Mouse (Mus musculus) MEL (cell line): Measurements from ENCODE around the gene Dnah3. TPM values are rescaled to one million over a fixed set of nuclear protein-coding genes. Genes with fewer than 3 reads are reported as not detected.

Experiments
- DNase-seq: peaks from one replicate; pipeline ENCODE4 v3.0.0; 2011; ENCODE audit warnings: low read depth, low spot score
- H3K27ac ChIP-seq: 2 replicates; pipeline ENCODE4 v1.5.1; 2012; ENCODE audit warnings: low read depth, mild to moderate bottlenecking, control low read depth, low read length, moderate library complexity; ENCODE audit not compliant: control insufficient read depth
- H3K27me3 ChIP-seq, 2 experiments: fragments of 150-350 bp in 1 of 2; sonication (generic) in 1 of 2; 2 replicates each; pipeline ENCODE4 v1.6.1; 2012; ENCODE audit warnings: low read length in 2 of 2, mild to moderate bottlenecking in 2 of 2, improper control_type of control experiment in 1 of 2, moderate library complexity in 1 of 2; ENCODE audit not compliant: insufficient read depth in 2 of 2, control insufficient read depth in 1 of 2
- H3K36me3 ChIP-seq, 2 experiments: 2 replicates each; pipeline ENCODE4 v1.6.1; 2012 to 2014; ENCODE audit warnings: low read length in 2 of 2, improper control_type of control experiment in 1 of 2, inconsistent platforms in 1 of 2, mild to moderate bottlenecking in 1 of 2; ENCODE audit not compliant: insufficient read depth in 2 of 2, control insufficient read depth in 1 of 2
- H3K4me1 ChIP-seq, 2 experiments: fragments of 150-350 bp in 1 of 2; sonication (generic) in 1 of 2; 2 replicates each; pipeline ENCODE4 v1.6.1; 2012; ENCODE audit warnings: low read length in 2 of 2, improper control_type of control experiment in 1 of 2, mild to moderate bottlenecking in 1 of 2; ENCODE audit not compliant: insufficient read depth in 2 of 2, control insufficient read depth in 1 of 2
- H3K4me3 ChIP-seq, 2 experiments: fragments of 150-350 bp in 1 of 2; sonication (generic) in 1 of 2; 2 replicates each; pipeline ENCODE4 v1.5.1; 2012; ENCODE audit warnings: low read depth in 2 of 2, low read length in 2 of 2, mild to moderate bottlenecking in 2 of 2, moderate library complexity in 2 of 2, control low read depth in 1 of 2, improper control_type of control experiment in 1 of 2; ENCODE audit not compliant: control insufficient read depth in 1 of 2, insufficient read depth in 1 of 2
- H3K79me2 ChIP-seq: 2 replicates; pipeline ENCODE4 v1.6.1; 2012; ENCODE audit warnings: mild to moderate bottlenecking, low read length, moderate library complexity; ENCODE audit not compliant: control insufficient read depth, poor library complexity, insufficient read depth
- H3K9ac ChIP-seq: 2 replicates; pipeline ENCODE4 v1.6.1; 2012; ENCODE audit warnings: low read depth, mild to moderate bottlenecking, control low read depth, low read length, moderate library complexity; ENCODE audit not compliant: control insufficient read depth, poor library complexity, severe bottlenecking
- H3K9me3 ChIP-seq: fragments of 150-350 bp; sonication (generic); replicated peaks from 2 replicates; pipeline ENCODE4 v1.6.1; 2012; ENCODE audit warnings: mild to moderate bottlenecking, low read length, improper control_type of control experiment, moderate library complexity; ENCODE audit not compliant: insufficient read depth
- BHLHE40 ChIP-seq: IDR thresholded peaks from 2 replicates; pipeline ENCODE4 v1.6.1; 2012; ENCODE audit warnings: low read depth, mild to moderate bottlenecking, inconsistent platforms, low read length, improper control_type of control experiment, borderline replicate concordance
- CTCF ChIP-seq, 3 experiments: IDR thresholded peaks in 2 of 3; conservative IDR thresholded peaks in 1 of 3; 2 replicates each; pipeline ENCODE4 v1.5.1; 2011 to 2012; ENCODE audit warnings: low read length in 3 of 3, low read depth in 2 of 3, mild to moderate bottlenecking in 2 of 3, improper control_type of control experiment in 1 of 3, inconsistent platforms in 1 of 3, mixed read lengths in 1 of 3, moderate library complexity in 1 of 3; ENCODE audit not compliant: control insufficient read depth in 1 of 3, insufficient read depth in 1 of 3, poor library complexity in 1 of 3, severe bottlenecking in 1 of 3
- E2F4 ChIP-seq: IDR thresholded peaks from 2 replicates; pipeline ENCODE4 v1.6.1; 2011; ENCODE audit warnings: low read depth, low read length, improper control_type of control experiment, borderline replicate concordance
- ELF1 ChIP-seq: IDR thresholded peaks from 2 replicates; pipeline ENCODE4 v1.6.1; 2014; ENCODE audit warnings: low read depth, mild to moderate bottlenecking, inconsistent platforms, low read length, improper control_type of control experiment, moderate library complexity
- EP300 ChIP-seq, 2 experiments: IDR thresholded peaks; 2 replicates each; pipeline ENCODE4 v1.6.1; 2011; ENCODE audit warnings: improper control_type of control experiment in 2 of 2, low read length in 2 of 2, low read depth in 1 of 2, mild to moderate bottlenecking in 1 of 2
- MAFK ChIP-seq: IDR thresholded peaks from 2 replicates; pipeline ENCODE4 v1.6.1; 2011; ENCODE audit warnings: low read depth, mild to moderate bottlenecking, low read length, improper control_type of control experiment, borderline replicate concordance
- MAX ChIP-seq: IDR thresholded peaks from 2 replicates; pipeline ENCODE4 v1.6.1; 2011; ENCODE audit warnings: low read length, improper control_type of control experiment
- MXI1 ChIP-seq: IDR thresholded peaks from 2 replicates; pipeline ENCODE4 v1.6.1; 2011; ENCODE audit warnings: mild to moderate bottlenecking, low read depth, low read length, improper control_type of control experiment
- MYC ChIP-seq: IDR thresholded peaks from 2 replicates; pipeline ENCODE4 v1.6.1; 2011; ENCODE audit warnings: low read depth, mild to moderate bottlenecking, low read length, improper control_type of control experiment, moderate library complexity
- NELFE ChIP-seq: IDR thresholded peaks from 2 replicates; pipeline ENCODE4 v1.6.1; 2011; ENCODE audit warnings: low read depth, low read length, improper control_type of control experiment
- NRF1 ChIP-seq: IDR thresholded peaks from 2 replicates; pipeline ENCODE4 v1.6.1; 2014; ENCODE audit warnings: low read depth, mild to moderate bottlenecking, inconsistent platforms, low read length, improper control_type of control experiment, moderate library complexity; ENCODE audit not compliant: poor library complexity, insufficient read depth, severe bottlenecking
- POLR2AphosphoS5 ChIP-seq: IDR thresholded peaks from 2 replicates; pipeline ENCODE4 v1.6.1; 2012; ENCODE audit warnings: low read depth, borderline replicate concordance, mild to moderate bottlenecking, inconsistent platforms, low read length, moderate library complexity, mixed read lengths
- RAD21 ChIP-seq: IDR thresholded peaks from 2 replicates; pipeline ENCODE4 v1.6.1; 2011; ENCODE audit warnings: mild to moderate bottlenecking, low read depth, low read length, improper control_type of control experiment
- RCOR1 ChIP-seq: IDR thresholded peaks from 2 replicates; pipeline ENCODE4 v1.6.1; 2012; ENCODE audit warnings: low read depth, mild to moderate bottlenecking, inconsistent platforms, low read length, improper control_type of control experiment
- SMC3 ChIP-seq: IDR thresholded peaks from 2 replicates; pipeline ENCODE4 v1.6.1; 2011; ENCODE audit warnings: low read depth, low read length, improper control_type of control experiment
- TAL1 ChIP-seq: IDR thresholded peaks from 2 replicates; pipeline ENCODE4 v1.6.1; 2012; ENCODE audit warnings: mild to moderate bottlenecking, inconsistent platforms, low read length, moderate library complexity, mixed read lengths
- UBTF ChIP-seq: IDR thresholded peaks from 2 replicates; pipeline ENCODE4 v1.6.1; 2012; ENCODE audit warnings: low read depth, mild to moderate bottlenecking, inconsistent platforms, low read length, improper control_type of control experiment, moderate library complexity, borderline replicate concordance; ENCODE audit not compliant: insufficient read depth
- USF2 ChIP-seq, 2 experiments: IDR thresholded peaks; 2 replicates each; pipeline ENCODE4 v1.6.1; 2011 to 2012; ENCODE audit warnings: improper control_type of control experiment in 2 of 2, low read length in 2 of 2, borderline replicate concordance in 1 of 2, inconsistent platforms in 1 of 2, low read depth in 1 of 2, mild to moderate bottlenecking in 1 of 2; ENCODE audit not compliant: insufficient read depth in 1 of 2
- ZC3H11A ChIP-seq: IDR thresholded peaks from 2 replicates; pipeline ENCODE4 v1.6.1; 2012; ENCODE audit warnings: low read depth, mild to moderate bottlenecking, inconsistent platforms, low read length, improper control_type of control experiment
- polyA plus RNA-seq, 2 experiments: library from polyadenylated mRNA; stranded (reverse) in 1 of 2; unstranded in 1 of 2; fragments of >175 nt in 1 of 2; fragments of >200 nt in 1 of 2; gene quantifications; 2 replicates each; pipeline versions ENCODE4 v1.2.1 to v1.2.4; 2012; ENCODE audit warnings: low replicate concordance in 2 of 2, low read depth in 1 of 2; ENCODE audit not compliant: insufficient read length in 2 of 2, insufficient read depth in 1 of 2, missing spikeins in 1 of 2
- total RNA-seq: library from RNA; depleted of rRNA; stranded (reverse); fragments of 300-350 nt; gene quantifications from 2 replicates; pipeline ENCODE4 v1.2.3, GENCODE M21; 2012

Dnah3 gene
- total and polyA plus RNA-seq, 3 experiments: not detected

GRCm38 (mm10) chr7:120126976-120127685 lies 32.1 kb upstream of the Dnah3 start:
- no peaks in the 10 kb centered on the region for H3K4me1 ChIP-seq
- DNase-seq: no peak

DNA sequence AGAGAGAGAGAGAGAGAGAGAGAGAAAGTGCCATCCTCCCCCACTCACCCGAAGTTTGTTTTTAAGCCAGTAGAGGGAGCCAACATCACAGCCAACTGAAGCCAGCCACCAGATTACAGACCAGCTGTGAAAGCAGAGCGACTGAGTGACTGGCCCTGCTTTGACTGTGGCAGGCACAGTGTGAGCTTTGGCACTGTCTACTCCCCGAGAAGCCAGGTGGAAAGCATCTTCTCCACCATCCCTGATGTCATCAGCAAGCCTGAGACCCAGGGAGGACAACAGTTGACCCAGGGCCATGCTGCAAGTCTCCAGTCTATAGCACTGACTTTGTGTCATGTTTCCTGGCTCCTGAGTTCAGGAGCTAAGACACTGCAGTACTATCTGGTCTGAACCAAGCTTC lies 29.8 kb upstream of the Dnah3 start:
- no peak overlapping the region for H3K9ac ChIP-seq
- H3K36me3 ChIP-seq: no peaks in the 10 kb centered on the region
- no peaks in the 10 kb centered on the region for H3K4me1 ChIP-seq
- no peak overlapping the region for H3K4me3 ChIP-seq
- no peak overlapping the region for H3K27ac ChIP-seq
- no peaks in the 10 kb centered on the region for H3K79me2 ChIP-seq
- no peaks in the 10 kb centered on the region for H3K27me3 ChIP-seq
- no peaks in the 10 kb centered on the region for H3K9me3 ChIP-seq
- DNase-seq: no peak
- TF ChIP-seq RCOR1 (no peak), CTCF (IDR thresholded peaks at IDR 0.05 in 2 of 3, conservative IDR thresholded peaks at IDR 0.05 in 1 of 3; ENCODE audit: control insufficient read depth in 1 of 3, insufficient read depth in 1 of 3, low read depth in 2 of 3, low read length in 3 of 3, poor library complexity in 1 of 3, severe bottlenecking in 1 of 3) (peak in 2 of 3 experiments; percentile 7 to 12; a peak in 1 of 6 replicates), SMC3 (0 out of 2 replicates have a peak, but pooled peaks have one; percentile 3), USF2 (IDR thresholded peaks at IDR 0.05; ENCODE audit: borderline replicate concordance in 1 of 2, insufficient read depth in 1 of 2, low read depth in 1 of 2, low read length in 2 of 2) (no peak), RAD21 (peak; percentile 15)
- TF ChIP-seq, all 39 proteins: peak for 3

More at GRCm38 (mm10) chr7:120126976-120127685, 32.1 kb upstream of the Dnah3 start:
- H3K27ac ChIP-seq: no peak overlapping the region
- H3K9ac ChIP-seq: no peak overlapping the region
- TF ChIP-seq USF2 (IDR thresholded peaks at IDR 0.05; ENCODE audit: borderline replicate concordance in 1 of 2, insufficient read depth in 1 of 2, low read depth in 1 of 2, low read length in 2 of 2): no peak
- no peak for TF ChIP-seq BHLHE40
- no peak for TF ChIP-seq MAX
- no peak for TF ChIP-seq E2F4
- no peak for TF ChIP-seq POLR2AphosphoS5
- no peak for TF ChIP-seq RAD21
- no peak for TF ChIP-seq NELFE
- no peak for TF ChIP-seq MXI1
- no peak for TF ChIP-seq EP300 (IDR thresholded peaks at IDR 0.05; ENCODE audit: low read depth in 1 of 2, low read length in 2 of 2)
- no peak for TF ChIP-seq ELF1
- no peak for TF ChIP-seq RCOR1
- no peak for TF ChIP-seq UBTF
- no peak for TF ChIP-seq TAL1
- no peak for TF ChIP-seq NRF1
- no peak for TF ChIP-seq MAFK
- no peak for TF ChIP-seq ZC3H11A
- no peak for TF ChIP-seq MYC
- H3K79me2 ChIP-seq: no peaks in the 10 kb centered on the region
- no peaks in the 10 kb centered on the region for H3K27me3 ChIP-seq
- no peaks in the 10 kb centered on the region for H3K36me3 ChIP-seq
- H3K4me3 ChIP-seq: no peak overlapping the region
- no peaks in the 10 kb centered on the region for H3K9me3 ChIP-seq
